Mouse (Mus musculus): ENCODE data around the gene Car9.

GRCm38 (mm10) chr4:43463102-43463501 lies 43.7 kb upstream of the Car9 start:
- TF ChIP-seq POLR2A (IDR thresholded peaks at IDR 0.05; ENCODE audit: insufficient read depth, low read depth, low read length): no peak
- no peak for TF ChIP-seq CTCF (IDR thresholded peaks at IDR 0.05; ENCODE audit: insufficient read depth, low read depth, low read length)

All from olfactory bulb, adult 2 months (tissue).